Mouse (Mus musculus) C2C12 (cell line): ENCODE data around the gene Ssc5d.
"Not testable (repeated sequence)": the region's sequence is repeated elsewhere in the genome, so short reads cannot be mapped to it uniquely, and the experiment has no call there.

ENCODE experiments used
- CTCF ChIP-seq: IDR thresholded peaks from one replicate; pipeline ENCODE4 v1.5.1; 2011; ENCODE audit not compliant: control insufficient read depth, insufficient read depth, insufficient read length
- USF1 ChIP-seq: IDR thresholded peaks from one replicate; pipeline ENCODE4 v1.6.1; 2011; ENCODE audit warnings: low read depth, mild to moderate bottlenecking, control low read depth, moderate library complexity

DNA sequence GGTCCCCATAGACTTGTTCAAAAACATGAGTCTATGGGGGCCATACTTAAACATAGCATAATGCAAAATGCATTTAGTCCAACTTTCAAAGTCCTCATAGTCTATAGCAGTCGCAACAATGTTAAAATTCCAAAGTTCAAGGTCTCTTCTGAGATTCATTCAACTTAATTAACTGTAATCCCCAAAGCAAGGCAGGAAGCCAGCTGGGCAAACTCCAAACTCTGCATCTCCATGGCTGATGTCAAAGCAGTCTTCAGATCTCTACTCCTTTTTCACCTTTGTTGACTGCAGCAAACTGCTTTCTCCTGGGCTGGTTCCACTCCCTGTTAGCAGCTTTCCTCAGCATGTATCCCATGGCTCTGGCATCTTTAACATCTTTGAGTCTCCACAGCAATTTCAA, 46.5 kb upstream of the Ssc5d start:
- TF ChIP-seq CTCF, USF1: not testable (repeated sequence)
